Mouse (Mus musculus) embryonic facial prominence, embryonic 11.5 days (tissue): ENCODE results near the gene P2ry13. TPM values are rescaled to one million over a fixed set of nuclear protein-coding genes. Genes with fewer than 3 reads are reported as not detected.
A peak's percentile ranks its signal among the peaks of the same experiment; 100 is the strongest.

ENCODE experiments used
- ATAC-seq: fragments of 200-750 bp; cut with Nextera tagmentation; replicated peaks from 2 replicates; pipeline ENCODE4 v1.8.0; 2017; ENCODE audit warnings: low read depth; ENCODE audit not compliant: insufficient number of reproducible peaks, low FRiP score, low TSS enrichment
- DNase-seq: peaks from one replicate; pipeline ENCODE4 v3.0.0-alpha.2; 2015; ENCODE audit warnings: low spot score
- H3K27ac ChIP-seq: fragments of 300-500 bp; sonication (generic); replicated peaks from 2 replicates; pipeline ENCODE4 v1.5.1; 2014; ENCODE audit warnings: mild to moderate bottlenecking, low read depth, low read length, control low read depth
- H3K27me3 ChIP-seq: fragments of 300-500 bp; sonication (generic); 2 replicates; pipeline ENCODE4 v1.6.1; 2014; ENCODE audit warnings: mild to moderate bottlenecking, low read length, moderate library complexity, mixed read lengths; ENCODE audit not compliant: control insufficient read depth, insufficient read depth
- H3K36me3 ChIP-seq: fragments of 300-500 bp; sonication (generic); replicated peaks from 2 replicates; pipeline ENCODE4 v1.6.1; 2014; ENCODE audit warnings: low read depth, mild to moderate bottlenecking, low read length, moderate library complexity, mixed read lengths; ENCODE audit not compliant: control insufficient read depth, insufficient read depth
- H3K4me1 ChIP-seq: fragments of 300-500 bp; sonication (generic); 2 replicates; pipeline ENCODE4 v1.6.1; 2014; ENCODE audit warnings: low read length, mixed read lengths; ENCODE audit not compliant: control insufficient read depth, insufficient read depth
- H3K4me2 ChIP-seq: fragments of 300-500 bp; sonication (generic); 2 replicates; pipeline ENCODE4 v1.6.1; 2014; ENCODE audit warnings: low read depth, mild to moderate bottlenecking, control low read depth, low read length, moderate library complexity
- H3K4me3 ChIP-seq: fragments of 300-500 bp; sonication (generic); 2 replicates; pipeline ENCODE4 v1.5.1; 2014; ENCODE audit warnings: low read depth, low read length, control low read depth
- H3K9ac ChIP-seq: fragments of 300-500 bp; sonication (generic); replicated peaks from 2 replicates; pipeline ENCODE4 v1.6.1; 2014; ENCODE audit warnings: mild to moderate bottlenecking, control low read depth, low read length
- H3K9me3 ChIP-seq: fragments of 300-500 bp; sonication (generic); replicated peaks from 2 replicates; pipeline ENCODE4 v1.6.1; 2016; ENCODE audit warnings: mild to moderate bottlenecking, low read length, inconsistent platforms, mixed read lengths; ENCODE audit not compliant: control insufficient read depth
- WGBS: fragments of 180-500 bp; shearing (Covaris S2); extraction: QIAGEN DNeasy Blood & Tissue Kit; methylation state at CpG from one replicate; pipeline ENCODE4 v1.1.7; 2014; 5-methylcytosine and 5-hydroxymethylcytosine counted together
- polyA plus RNA-seq: library from polyadenylated mRNA; unstranded; fragments of >200 nt; fragmentation: Nextera tagmentation; extraction: Ambion mirVana; gene quantifications from 2 replicates; pipeline ENCODE4 v1.2.1, GENCODE M21; 2014

P2ry13 gene
- polyA plus RNA-seq, 1 experiment from 2014 or later = 0.34 TPM

DNA sequence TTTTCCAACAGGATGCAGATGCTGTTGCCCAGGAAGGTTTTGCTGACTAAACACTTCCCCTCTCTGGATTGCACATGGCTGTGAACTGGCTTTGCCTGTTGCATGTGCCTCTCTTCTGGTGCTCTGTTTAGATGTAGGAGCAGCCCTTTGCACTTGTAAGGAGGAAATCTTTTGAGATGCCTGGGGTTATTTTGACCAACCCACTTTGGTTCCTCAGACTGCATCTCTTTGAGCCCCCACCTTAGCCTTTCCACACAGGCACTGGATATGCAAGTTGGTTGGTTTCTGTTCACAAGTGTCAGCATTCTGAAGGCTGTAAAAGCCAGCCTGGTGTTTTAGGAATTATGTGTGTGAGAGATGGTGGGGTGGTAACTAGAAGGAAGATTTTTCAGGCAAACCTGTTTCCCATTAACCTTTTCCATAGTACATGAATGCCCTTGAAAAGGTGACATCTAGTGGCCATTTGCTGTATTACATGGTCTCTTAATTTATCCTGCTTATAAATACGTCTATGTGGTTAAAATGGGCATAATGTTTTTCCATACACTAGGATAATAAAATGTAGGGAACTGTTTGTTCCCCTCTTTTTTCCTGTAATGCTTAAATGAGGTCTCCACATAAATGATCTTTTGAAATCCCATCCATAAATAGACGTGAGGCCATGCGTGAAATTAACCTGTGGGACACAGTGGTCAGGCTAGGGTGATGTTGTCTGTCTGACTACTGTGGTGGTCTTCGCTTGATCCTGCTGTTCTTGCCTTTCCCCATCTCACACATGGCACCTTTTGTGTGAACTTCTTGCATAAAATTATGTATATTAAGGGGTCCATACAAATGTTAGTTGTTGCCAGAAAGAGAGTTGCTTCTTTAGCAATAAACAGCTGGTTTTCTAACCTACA is 1.8 kb downstream of the P2ry13 start:
- no peaks in the 10 kb centered on the region for H3K36me3 ChIP-seq
- no peak overlapping the region for H3K4me3 ChIP-seq
- no peak overlapping the region for H3K9ac ChIP-seq
- no peak overlapping the region for H3K27ac ChIP-seq
- no peaks in the 10 kb centered on the region for H3K4me1 ChIP-seq
- no peaks in the 10 kb centered on the region for H3K27me3 ChIP-seq
- 65% methylated on average over 4 of the region's 4 CpGs for WGBS
- H3K4me2 ChIP-seq = no peak overlapping the region
- DNase-seq (peak; percentile 94), ATAC-seq (0 out of 2 replicates have a peak, but pooled peaks have one; percentile 72)
- H3K9me3 ChIP-seq = no peaks in the 10 kb centered on the region

DNA sequence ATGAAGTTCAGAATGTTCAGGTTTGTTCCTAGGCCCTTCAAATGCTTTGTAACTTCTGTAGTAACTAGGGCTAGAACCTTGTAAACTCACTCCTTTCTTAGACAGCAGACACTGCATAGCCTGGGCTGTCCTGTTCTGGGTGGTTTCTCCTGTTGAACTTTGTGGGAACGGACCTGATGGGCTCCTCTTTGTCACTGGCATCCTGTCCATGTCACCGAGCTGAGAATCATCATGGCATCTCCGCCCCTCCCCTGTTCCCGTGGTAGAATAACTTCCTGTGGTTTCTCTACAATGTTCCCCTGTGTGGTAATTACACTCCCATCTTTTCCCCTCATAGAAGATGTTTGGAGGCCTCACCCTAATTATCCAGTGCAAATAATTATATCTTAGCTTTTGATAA is 4.7 kb downstream of the P2ry13 start:
- no peaks in the 10 kb centered on the region for H3K27me3 ChIP-seq
- no peaks in the 10 kb centered on the region for H3K9me3 ChIP-seq
- WGBS = 77% methylated on average over 4 of the region's 4 CpGs
- H3K4me3 ChIP-seq = no peak overlapping the region
- H3K9ac ChIP-seq = no peak overlapping the region
- no peak for DNase-seq
- no peak for ATAC-seq
- H3K27ac ChIP-seq = no peak overlapping the region
- H3K4me2 ChIP-seq = no peak overlapping the region
- H3K36me3 ChIP-seq = no peaks in the 10 kb centered on the region
- H3K4me1 ChIP-seq = no peaks in the 10 kb centered on the region

GRCm38 (mm10) chr3:59204719-59205503 is 5.8 kb downstream of the P2ry13 start:
- H3K27ac ChIP-seq = no peak overlapping the region
- no peak overlapping the region for H3K9ac ChIP-seq
- H3K4me1 ChIP-seq = no peaks in the 10 kb centered on the region
- no peaks in the 10 kb centered on the region for H3K36me3 ChIP-seq
- H3K4me2 ChIP-seq = no peak overlapping the region
- no peak overlapping the region for H3K4me3 ChIP-seq
- H3K9me3 ChIP-seq = no peaks in the 10 kb centered on the region
- no peak for DNase-seq
- H3K27me3 ChIP-seq = no peaks in the 10 kb centered on the region
- 80% methylated on average over 11 of the region's 11 CpGs for WGBS
- no peak for ATAC-seq

DNA sequence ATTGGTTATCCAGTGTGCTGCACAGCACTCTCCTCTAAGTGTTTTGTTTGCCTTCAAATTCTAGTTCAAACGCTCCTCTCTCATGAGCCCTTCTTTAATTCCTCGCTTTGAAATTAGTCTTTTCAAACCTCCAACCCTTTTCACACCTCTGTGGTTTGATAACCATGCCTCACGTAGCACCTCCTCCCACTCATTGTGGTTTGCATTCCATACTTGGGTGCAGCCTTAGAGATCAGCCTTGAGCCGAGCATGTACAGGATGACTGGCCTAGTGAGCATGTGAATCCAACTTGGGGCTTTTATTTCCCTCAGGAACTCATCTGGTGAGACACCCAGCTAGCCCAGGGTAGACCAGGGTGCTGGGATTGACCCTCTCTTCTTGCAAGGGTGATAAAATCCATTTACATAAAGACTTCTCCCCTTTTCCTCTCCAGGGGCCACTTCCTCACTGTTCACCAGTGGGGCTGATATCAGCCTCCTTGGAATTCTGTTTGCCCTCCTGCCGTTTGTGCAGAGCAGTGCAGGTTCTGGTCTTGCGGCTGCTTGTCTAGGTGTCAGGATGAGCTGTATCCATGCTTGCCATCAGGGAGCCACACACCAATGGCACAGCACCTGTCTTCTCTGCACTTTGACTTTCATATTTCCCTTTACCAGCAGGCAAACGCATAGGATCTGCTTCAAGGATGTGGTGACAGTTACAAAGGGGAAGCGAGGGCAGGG is 6.7 kb downstream of the P2ry13 start:
- Histone ChIP-seq H3K27ac (no peak overlapping the region), H3K27me3 (no peaks in the 10 kb centered on the region), H3K4me2 (no peak overlapping the region), H3K9ac (no peak overlapping the region), H3K4me1 (no peaks in the 10 kb centered on the region), H3K9me3 (no peaks in the 10 kb centered on the region), H3K36me3 (no peaks in the 10 kb centered on the region), H3K4me3 (no peak overlapping the region)
- no peak for DNase-seq
- no peak for ATAC-seq
- 85% methylated on average over 8 of the region's 8 CpGs for WGBS

- no peak for DNase-seq
- Histone ChIP-seq H3K27ac (no peak overlapping the region), H3K4me3 (no peak overlapping the region), H3K4me1 (no peaks in the 10 kb centered on the region), H3K9ac (no peak overlapping the region), H3K9me3 (no peaks in the 10 kb centered on the region), H3K27me3 (no peaks in the 10 kb centered on the region), H3K36me3 (no peaks in the 10 kb centered on the region), H3K4me2 (no peak overlapping the region)
- WGBS = 82% methylated on average over 4 of the region's 4 CpGs
- no peak for ATAC-seq
Observed at GRCm38 (mm10) chr3:59197329-59197948, 13.2 kb downstream of the P2ry13 start.

GRCm38 (mm10) chr3:59194938-59195337 is 15.7 kb downstream of the P2ry13 start, which contains the start of gene Gpr87:
TSS of gene Gpr87 (minus strand) at chr3:59195104.
- WGBS = 88% methylated on average over 7 of the region's 7 CpGs
- H3K27me3 ChIP-seq = no peaks in the 10 kb centered on the region
- H3K36me3 ChIP-seq = no peaks in the 10 kb centered on the region
- H3K27ac ChIP-seq = no peak within 1 kb of the TSS
- no peak within 1 kb of the TSS for H3K9ac ChIP-seq
- ATAC-seq (no peak), DNase-seq (no peak)
- no peak within 1 kb of the TSS for H3K4me3 ChIP-seq
- H3K4me1 ChIP-seq = no peaks in the 10 kb centered on the region
- no peak within 1 kb of the TSS for H3K4me2 ChIP-seq
- H3K9me3 ChIP-seq = no peaks in the 10 kb centered on the region

GRCm38 (mm10) chr3:59194099-59194498 is 16.6 kb downstream of the P2ry13 start:
- no peak overlapping the region for H3K27ac ChIP-seq
- H3K9me3 ChIP-seq = no peaks in the 10 kb centered on the region
- H3K4me3 ChIP-seq = no peak overlapping the region
- no peak overlapping the region for H3K9ac ChIP-seq
- H3K4me1 ChIP-seq = no peaks in the 10 kb centered on the region
- H3K27me3 ChIP-seq = no peaks in the 10 kb centered on the region
- 93% methylated on average over 7 of the region's 7 CpGs for WGBS
- no peak for DNase-seq
- ATAC-seq = no peak
- H3K36me3 ChIP-seq = no peaks in the 10 kb centered on the region
- no peak overlapping the region for H3K4me2 ChIP-seq
